Mouse (Mus musculus): ENCODE data around the gene Serinc2.

The Serinc2 gene

DNA sequence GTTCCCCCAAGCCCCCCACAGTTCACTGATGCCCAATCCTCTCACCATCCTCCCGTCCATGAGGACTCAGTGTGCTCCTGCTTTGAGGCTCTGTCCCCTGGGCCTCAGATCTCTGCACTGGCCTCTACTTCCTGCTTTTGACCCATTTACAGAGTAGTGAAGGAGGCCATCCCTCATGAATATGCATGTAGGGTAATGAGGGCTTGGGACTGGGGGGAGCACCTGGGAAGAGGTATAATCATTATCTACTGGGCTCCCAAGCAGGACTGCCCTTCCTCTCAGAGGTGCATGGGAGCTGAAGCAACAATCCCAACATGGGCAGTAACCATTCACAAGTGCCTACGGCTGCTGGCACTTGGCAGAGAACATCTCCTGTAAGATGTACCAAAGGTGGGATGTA is at the start of gene Serinc2:
Gene Serinc2, minus strand, starts transcription at position 101 of the 400 bp plus-strand sequence.
- no peak for DNase-seq (ENCODE audit: low spot score in 2 of 2)

DNA sequence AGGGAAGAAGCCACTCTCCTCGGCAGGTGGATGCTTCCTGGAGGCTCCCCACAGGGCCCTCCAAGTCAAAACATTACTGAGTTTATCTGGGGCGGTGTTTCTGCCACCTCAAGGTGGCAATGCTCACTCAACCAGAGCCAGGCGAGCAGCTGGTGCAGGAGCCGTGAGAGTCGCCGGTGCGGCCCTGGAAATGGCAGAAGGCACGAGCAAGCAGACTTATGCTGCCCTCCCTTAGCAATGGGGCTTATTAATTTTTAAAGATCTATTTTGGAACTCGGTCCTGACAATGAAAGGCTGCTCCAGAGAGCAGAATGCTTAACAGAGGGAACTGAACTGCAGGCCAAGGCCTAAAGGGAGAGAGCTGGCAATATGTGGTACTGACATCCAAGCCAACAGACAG is 48.4 kb upstream of the Serinc2 start:
- no peak for DNase-seq (ENCODE audit: low spot score in 2 of 2)

DNA sequence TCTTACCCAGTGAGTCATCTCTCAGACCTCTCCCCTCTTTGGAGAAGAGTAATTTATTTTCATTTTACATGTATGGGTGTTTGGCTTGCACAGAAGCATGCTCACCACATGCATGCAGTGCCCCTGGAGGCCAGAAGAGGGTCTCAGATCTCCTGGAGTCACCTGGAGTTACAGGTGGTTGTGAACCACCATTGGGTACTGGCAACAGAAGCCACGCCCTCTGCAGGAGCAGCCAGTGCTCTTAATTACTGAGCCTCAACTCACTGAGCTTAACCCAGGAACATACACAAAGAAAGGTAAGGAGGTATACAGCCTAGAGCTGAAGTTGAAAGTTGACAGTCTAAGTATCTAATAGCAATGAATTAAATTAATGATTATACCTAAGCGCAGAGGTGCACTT is 46.4 kb upstream of the Serinc2 start:
- DNase-seq (ENCODE audit: low spot score in 2 of 2): no peak

DNA sequence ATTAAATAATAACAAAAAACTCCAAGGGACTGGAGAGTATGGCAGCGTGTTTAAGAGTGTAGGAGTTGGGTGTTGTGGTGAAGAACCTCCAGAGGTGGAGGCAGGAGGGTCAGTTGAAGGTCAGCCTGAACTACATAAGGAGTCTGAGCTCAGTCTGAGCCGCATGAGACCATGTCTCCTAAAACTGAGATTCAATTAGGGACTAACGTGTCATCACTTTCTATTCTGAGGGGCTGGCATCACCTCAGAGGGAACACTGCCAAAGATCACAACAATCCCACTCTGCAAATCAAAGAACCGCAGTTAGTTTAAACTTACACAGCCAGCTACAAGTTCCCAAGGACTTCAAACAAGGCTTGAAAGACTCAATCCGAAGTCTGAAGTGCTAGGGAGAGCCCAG is 44.6 kb upstream of the Serinc2 start:
- DNase-seq (ENCODE audit: low spot score in 2 of 2): no peak

DNA sequence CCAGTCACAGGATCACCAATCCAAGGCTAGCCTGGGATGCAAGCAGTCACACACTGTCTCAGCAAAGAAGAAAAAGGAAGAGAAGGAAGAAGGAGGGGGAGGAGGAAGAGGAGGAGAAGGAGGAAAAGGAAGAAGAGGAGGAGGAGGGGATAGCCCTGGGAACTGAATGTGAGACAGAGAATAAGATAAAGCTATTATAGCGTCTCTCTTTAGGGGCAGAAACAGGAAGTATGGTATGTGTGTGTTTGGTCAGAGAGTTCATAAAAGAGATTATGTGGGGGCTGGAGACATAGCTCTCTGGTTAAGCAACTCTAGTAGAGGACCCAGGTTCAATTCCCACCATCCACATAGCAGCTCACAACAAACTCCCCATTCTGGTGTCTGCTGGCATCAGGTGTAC is 44.2 kb upstream of the Serinc2 start:
- no peak for DNase-seq (ENCODE audit: low spot score in 2 of 2)

DNA sequence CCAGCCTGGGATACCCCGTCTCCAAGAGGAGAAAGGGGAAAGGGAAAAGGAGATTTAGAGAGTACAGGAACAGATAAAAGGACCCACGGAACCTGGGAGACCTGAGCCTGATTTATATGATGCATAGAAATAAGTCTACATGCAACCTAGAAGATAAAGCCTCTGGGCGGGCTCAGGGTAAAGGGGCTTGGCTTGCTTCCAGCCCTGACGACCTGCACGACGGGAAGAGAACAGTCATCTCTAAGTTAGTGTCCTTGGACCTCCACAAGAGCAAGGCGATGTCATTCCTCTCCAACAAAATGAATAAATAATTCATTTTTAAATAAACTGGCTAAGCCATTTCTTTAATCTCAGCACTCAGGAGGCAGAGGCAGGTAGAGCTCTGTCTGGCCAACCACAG is 43.6 kb upstream of the Serinc2 start:
- DNase-seq (ENCODE audit: low spot score in 2 of 2): no peak

DNA sequence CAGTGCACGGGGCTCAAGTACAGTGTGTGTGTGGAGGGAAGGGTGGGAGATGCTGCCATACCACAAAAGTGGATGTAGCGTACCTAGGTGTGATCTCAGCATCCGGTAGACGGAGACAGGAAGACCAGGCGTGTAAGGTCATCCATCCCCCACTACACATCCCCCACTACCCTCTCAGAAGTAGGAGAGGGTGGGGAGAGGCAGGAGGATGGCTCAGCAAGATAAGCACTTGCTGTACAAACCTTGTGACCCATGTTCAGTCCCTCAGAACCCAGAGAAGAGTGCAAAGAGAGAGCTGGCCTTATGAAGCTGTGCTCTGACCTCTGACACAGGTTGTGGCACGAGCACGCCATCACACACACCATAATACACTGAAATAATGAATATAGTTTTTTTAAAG is 42.6 kb upstream of the Serinc2 start:
- DNase-seq (ENCODE audit: low spot score in 2 of 2): no peak

DNA sequence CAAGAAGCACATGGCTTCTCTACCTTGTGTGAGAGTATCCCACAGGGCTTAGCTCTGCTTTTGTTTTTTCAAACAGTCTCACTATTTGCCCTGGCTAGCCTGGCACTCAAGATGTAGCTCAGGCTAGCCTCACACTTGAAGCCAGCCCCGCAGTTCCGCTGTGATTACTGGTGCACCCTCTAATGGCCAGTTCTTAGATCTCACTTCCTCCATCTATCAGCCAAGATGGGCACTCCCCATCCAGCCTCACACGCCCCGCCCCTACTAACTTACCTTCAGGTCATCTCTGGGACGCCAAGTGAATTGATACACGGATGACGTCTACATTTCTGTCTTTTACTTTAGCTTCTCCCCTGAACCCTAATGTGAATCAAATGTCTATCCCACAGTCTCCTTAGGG is 40.6 kb upstream of the Serinc2 start:
- no peak for DNase-seq (ENCODE audit: low spot score in 2 of 2)

DNA sequence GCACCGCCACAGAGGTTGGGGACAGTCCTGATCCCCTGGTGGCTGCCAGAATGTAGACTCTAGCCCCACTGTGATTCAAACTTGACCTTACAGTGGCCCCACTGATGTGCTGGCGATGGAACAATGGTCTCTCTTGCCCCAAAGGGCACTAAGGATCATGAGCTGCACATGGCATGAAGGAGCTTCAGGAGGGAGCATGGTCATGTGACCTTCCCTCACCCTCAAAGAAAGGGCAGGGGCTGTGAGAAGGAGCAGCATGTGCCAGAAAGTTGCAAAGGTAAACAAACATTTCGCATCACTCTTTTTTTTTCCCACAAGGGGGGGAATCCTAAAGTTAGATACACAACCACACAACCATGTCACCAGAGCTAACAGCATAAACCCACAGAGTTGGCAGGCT is 39.1 kb upstream of the Serinc2 start:
- DNase-seq (ENCODE audit: low spot score in 2 of 2): no peak

DNA sequence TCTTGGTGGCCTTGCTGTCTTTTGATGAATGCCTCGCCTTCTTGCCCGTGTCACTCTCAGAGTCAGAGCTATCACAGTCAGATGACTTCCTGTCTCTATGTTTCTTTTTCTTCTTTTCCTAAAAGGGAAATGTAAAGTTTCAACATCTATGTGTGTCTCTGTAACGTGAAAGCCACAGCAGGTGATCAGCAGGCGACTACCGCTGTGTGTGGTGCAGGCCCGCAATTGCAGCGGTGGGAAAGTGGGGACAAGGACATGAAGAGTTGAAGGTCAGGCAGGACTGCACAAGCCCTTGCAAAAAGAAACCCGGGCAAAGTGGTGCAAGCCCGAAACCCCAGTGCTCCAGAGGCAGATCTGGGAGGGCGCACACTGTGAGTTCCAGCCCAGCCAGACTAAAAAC is 37.7 kb upstream of the Serinc2 start:
- DNase-seq (ENCODE audit: low spot score in 2 of 2): no peak

DNA sequence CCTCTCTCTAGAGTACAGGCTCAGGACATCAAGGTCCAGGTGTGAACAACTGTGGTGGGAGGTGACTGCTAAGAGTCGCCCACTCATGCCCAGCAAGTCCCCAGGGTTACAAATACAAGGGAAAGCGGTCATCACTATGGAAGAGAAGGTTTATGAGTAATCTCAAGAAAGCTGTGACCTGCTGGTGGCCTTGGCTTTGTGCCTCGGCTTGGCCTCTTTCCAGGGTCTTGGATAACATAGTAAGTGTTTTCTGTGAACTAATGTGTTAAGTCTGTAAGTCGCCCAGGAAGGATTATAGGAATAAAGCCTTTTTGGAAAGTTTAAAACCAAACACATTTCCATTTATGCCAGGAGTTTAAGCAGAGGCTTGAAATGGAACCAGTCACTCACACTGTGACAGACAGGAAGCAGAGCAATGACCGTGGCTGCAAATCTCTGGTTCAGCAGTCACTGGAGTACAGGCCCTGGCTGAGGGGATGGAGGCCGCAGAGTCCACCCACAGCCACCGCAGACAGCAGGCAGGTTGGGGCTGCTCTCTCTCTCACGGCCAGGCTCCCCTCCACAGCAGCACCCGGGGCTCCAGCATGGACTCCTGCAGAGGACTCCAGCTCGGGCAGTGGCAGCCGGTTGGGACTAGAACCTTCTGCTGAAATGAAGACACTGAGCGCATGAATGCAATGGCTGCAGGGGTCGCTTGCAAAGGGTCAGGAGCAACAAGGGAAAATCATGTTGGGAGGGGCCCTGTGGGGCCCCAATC is 36.9 kb upstream of the Serinc2 start:
- no peak for DNase-seq (ENCODE audit: low spot score in 2 of 2)

DNA sequence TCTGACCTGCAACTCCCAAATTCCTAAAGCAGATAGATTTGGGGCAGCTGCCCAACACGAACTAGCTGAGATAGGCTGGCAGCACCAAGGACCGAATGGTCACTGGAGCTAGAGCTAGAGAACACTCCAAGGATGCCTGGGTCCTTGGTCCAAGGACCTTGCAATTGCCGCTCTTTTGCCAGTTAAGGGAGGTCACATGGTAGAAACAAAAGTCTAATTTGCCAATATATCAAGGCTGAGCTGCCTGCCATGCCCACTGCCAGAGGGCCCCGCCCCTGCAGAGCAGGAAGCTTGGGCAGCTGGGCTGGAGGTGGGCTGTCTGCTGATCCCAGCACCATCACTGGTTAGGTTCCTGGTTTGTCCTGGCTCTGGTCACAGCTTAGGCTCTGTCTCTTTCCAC is 34.5 kb upstream of the Serinc2 start:
- no peak for DNase-seq (ENCODE audit: low spot score in 2 of 2)

DNA sequence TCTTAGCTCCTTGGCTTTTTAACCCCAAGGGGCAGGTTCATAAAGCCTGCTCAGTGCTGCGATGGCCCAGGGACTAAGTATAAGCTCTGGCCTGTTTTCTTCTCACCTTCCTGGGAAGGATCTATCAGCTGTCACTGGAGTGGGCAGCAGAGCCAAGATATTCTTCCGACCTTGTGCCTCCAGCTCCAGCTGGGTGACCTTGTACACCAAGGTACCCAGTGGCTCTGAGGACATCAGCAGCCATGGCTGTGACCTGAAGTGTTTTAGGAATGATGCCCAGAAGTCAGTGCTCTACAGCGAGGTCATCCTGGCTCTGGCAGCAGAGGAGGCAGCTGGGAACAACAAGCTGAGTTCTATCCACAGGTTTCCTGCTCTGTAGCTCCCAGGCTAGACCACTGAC is 33.5 kb upstream of the Serinc2 start:
- no peak for DNase-seq (ENCODE audit: low spot score in 2 of 2)

DNA sequence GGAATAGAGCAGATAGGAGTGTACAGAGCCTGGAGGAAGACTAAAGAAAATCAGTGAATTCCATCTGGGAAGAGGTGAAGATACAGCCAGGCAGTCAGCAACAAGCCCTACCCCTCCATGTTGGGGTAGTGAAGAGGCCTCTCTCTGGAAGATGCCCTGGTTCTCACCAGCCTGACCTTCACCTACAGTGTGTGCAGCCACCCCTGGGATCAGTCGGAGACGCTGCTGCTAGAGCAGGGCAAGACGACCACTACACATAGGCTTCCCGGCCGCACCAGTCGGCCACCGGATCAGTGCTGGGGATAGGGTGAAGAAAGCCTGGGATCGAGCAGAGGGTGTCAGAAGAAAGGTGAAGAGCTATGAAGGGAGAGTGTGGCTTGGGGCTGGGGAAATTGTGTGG is 30.2 kb upstream of the Serinc2 start:
- no peak for DNase-seq (ENCODE audit: low spot score in 2 of 2)

DNA sequence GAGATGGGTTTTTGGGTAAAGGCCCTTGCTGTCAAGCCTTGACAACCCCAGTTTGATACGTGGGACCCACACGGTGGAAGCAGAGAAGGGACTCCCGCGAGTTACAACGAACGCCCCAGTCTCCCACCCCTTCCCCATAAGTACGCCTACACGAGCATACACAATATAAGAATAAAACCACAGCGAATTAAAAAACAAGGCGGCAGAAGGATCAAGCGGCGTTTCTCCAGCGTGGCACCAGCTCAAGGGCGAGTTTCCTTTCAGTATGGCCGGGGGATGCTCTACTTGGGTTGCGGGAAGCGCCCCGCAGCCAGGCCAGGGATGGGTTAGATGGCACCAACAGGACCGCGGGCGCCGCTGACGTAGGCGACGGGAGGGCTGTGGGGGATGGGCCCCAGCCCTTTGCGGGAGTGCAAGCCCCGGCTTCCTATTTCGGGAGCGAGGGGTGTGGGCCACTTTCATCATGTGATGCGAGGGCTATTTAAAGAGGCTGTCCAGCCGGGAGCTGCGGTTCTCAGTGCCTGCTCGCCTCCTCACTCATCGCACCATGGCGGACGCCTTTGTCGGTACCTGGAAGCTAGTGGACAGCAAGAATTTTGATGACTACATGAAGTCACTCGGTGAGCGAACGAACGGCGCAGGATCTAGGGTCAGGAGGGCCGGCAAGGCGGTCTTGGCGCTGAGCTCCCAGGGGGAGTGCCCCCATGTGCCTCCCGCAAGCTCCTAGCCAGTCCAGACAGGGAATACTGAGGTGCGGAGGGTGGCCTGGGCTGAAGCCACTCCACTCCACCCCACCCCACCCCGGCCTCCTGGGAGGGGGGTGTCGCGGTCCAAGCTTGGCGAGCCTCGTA is 29.5 kb upstream of the Serinc2 start, which contains the start of the genes Fabp3 and Gm10570:
Gene Fabp3, plus strand, starts transcription at position 365 of the 851 bp plus-strand sequence.
Gene Gm10570, minus strand, starts transcription at position 444 of the 851 bp plus-strand sequence.
- peak in 1 of 2 experiments; percentile 51 for DNase-seq (ENCODE audit: low spot score in 2 of 2)

DNA sequence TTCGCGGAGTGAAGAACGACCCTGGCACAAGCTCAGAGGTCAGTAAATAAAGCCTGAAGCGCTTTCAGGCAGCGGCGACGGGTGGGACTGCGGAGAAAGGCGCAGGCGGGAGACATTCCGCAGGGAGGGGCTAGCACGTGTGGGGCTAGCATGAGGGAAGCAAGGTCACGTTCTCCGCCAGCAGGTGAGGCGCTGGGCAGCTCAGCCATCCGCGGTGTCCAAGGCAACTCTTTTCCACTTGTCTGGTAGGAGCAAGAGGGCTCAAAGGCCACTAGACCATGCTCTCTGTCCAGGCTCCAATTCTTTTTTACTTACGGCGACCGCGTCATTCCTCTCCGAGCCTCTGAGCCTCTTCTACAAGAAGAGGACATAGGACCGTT is 28.8 kb upstream of the Serinc2 start:
- DNase-seq (ENCODE audit: low spot score in 2 of 2): no peak

DNA sequence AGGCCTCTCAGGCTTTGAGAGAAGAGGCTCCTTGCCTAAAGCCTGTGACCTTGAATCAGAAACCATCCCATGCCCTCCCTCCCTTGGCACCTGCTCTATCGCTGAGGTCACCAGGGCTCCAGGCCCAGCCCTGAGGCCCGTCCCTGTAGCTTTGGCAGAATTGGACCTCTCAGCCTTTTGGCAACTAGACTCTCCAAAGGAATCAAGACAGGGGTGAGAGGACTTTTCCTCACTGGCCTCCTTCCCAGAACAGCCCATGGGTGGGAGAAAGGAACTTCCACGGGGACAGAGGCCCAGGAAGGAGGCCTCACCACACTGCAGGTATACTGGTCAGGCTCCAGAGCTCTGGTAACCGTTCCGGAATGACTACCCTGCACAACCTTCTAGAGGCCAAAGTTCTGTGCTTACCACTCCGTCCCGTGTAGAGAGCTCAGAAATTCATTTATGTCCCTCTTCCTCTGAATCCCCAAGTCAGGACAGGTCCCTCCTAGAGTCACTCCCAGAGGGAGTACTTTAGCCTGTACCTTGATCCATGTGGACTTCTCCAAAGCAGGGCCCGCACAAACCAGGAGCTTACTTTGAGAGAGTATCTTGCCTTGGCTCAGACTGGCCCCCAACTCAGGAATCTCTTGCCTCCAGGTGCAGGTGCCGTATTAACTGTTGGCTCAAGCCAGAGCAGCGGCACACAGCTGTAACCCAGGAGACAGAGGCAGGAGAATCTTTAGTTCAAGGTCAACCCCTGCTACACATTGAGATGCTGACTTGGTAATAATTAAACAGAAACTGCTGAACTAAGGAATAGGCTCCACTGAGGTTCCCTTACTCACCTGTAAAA is 28.0 kb upstream of the Serinc2 start:
- no peak for DNase-seq (ENCODE audit: low spot score in 2 of 2)

DNA sequence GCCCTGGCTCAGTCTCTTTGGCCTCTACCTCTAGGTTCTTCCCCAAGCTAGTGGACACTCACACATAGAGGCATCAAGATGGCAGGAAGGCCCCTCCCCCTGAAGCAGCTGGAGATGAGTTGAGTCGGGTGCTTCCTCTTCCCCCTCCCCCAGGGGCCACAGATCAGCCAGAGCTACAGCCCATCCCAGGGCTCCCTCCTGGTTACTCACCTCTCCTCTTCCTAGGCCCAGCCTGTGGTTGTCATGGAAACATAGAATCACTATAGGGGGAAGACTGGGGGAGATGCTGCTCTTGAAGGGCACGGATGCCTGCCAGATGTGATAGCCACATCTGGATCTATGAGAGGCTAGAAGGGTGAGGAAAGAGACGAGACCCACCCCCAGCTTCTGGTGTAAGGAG is 25.7 kb upstream of the Serinc2 start:
- DNase-seq (ENCODE audit: low spot score in 2 of 2): no peak

DNA sequence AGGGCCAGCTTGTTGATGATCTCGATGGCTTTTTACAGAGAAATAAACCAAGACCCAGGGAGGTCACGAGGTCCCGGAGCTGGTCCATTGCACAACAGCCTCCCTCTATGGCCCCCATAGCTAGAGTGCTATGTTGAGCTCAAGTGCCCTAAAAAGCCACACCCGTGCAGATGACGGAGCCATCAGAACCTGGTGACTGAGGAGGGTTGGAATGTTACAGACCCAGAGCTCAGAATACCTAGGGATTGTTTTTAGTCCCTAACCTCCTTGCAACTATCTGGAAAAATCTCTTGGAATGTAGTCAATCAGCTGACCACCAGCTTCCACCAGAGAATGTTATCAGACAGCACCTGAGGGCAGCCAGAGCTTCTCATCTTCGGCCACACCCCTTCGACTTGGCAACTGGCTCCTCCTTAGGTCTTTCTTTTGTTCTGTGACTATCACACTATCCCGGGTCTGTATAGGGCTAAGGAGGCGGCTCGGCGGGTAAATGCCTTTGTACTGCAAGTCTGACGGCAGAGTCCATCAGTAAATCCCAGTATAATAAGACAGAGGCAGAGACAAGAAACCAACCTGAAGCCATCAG is 23.4 kb upstream of the Serinc2 start:
- no peak for DNase-seq (ENCODE audit: low spot score in 2 of 2)

DNA sequence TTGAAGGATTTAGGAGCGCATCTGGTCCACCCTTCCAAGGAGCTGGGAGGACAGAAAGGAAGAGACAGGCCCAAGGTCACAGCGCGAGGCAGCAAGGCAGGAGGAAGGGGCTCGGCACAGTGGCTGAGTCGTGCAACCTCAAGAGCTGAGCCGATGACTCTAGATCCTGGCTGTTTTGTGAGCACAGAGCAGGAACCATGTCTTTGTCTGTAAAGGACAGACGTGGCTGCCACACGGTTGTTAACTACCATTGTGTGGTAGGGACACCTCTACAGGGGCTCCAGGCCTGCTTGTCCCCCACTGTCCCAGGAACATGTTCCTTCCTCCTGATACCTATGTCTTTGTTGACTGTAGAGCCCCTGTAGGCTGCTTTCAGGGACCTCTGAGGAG is 20.6 kb upstream of the Serinc2 start:
- DNase-seq (ENCODE audit: low spot score in 2 of 2): no peak

DNA sequence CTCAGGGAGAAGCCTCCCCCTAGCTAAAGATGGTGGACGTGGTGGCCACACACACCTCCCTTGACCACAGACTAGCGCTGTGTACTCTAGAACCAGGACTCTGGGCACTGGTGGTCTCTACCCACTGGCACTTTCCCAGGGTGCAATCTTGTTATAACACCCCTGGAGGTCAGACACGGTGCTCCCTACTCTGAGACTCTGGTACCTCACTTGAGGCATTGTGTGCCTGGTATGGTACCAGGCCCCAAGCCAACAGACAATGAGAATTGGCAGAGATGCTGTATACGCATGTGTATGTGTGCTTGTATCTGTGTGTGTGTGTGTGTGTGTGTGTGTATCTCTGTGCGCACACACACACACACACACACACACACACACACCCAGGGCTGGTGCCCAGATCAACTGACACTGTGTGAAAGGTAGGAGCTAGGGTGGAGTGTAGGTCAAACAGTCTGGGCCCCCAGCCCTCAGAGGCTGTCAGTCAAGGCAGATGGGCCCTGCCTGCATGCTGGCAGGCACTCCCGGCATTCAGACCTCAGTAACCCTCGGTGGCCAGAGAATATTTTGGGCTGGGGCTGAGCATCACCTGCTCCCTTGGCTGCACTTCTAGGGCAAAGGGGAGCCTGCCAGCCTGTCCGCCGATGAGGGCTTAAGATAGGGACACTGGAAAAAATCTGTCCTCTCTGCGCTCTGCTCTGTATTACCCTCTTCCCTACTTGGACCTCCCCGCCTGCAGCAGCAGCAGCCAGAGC is 20.0 kb upstream of the Serinc2 start:
- no peak for DNase-seq (ENCODE audit: low spot score in 2 of 2)
